Mouse (Mus musculus) lung, embryonic 15.5 days (tissue): ENCODE results near the gene St6gal1. TPM values are rescaled to one million over a fixed set of nuclear protein-coding genes. Genes with fewer than 3 reads are reported as not detected.

Experiments used
- ATAC-seq: fragments of 200-750 bp; cut with Nextera tagmentation; 2 replicates; pipeline ENCODE4 v1.8.0; 2017; ENCODE audit warnings: moderate number of reproducible peaks, borderline replicate concordance; ENCODE audit not compliant: low FRiP score, low TSS enrichment; ENCODE audit errors: extremely low read depth
- H3K27ac ChIP-seq: fragments of 300-500 bp; sonication (generic); 2 replicates; pipeline ENCODE4 v1.5.1; 2015; ENCODE audit warnings: moderate library complexity, mild to moderate bottlenecking, inconsistent platforms
- H3K27me3 ChIP-seq: fragments of 300-500 bp; sonication (generic); 2 replicates; pipeline ENCODE4 v1.6.1; 2015; ENCODE audit warnings: inconsistent platforms
- H3K36me3 ChIP-seq: fragments of 300-500 bp; sonication (generic); 2 replicates; pipeline ENCODE4 v1.6.1; 2015; ENCODE audit warnings: inconsistent platforms
- H3K4me1 ChIP-seq: fragments of 300-500 bp; sonication (generic); 2 replicates; pipeline ENCODE4 v1.6.1; 2015; ENCODE audit warnings: inconsistent platforms
- H3K4me2 ChIP-seq: fragments of 300-500 bp; sonication (generic); 2 replicates; pipeline ENCODE4 v1.6.1; 2015; ENCODE audit warnings: inconsistent platforms, mild to moderate bottlenecking, moderate library complexity
- H3K4me3 ChIP-seq: fragments of 300-500 bp; sonication (generic); 2 replicates; pipeline ENCODE4 v1.5.1; 2015; ENCODE audit warnings: mild to moderate bottlenecking, inconsistent platforms
- H3K9ac ChIP-seq: fragments of 300-500 bp; sonication (generic); 2 replicates; pipeline ENCODE4 v1.6.1; 2015; ENCODE audit warnings: inconsistent platforms
- H3K9me3 ChIP-seq: fragments of 300-500 bp; sonication (generic); 2 replicates; pipeline ENCODE4 v1.6.1; 2016; ENCODE audit warnings: inconsistent platforms
- WGBS: fragments of 180-500 bp; shearing (Covaris S2); methylation state at CpG from one replicate; pipeline ENCODE4 v1.1.7; 2015; 5-methylcytosine and 5-hydroxymethylcytosine counted together
- polyA plus RNA-seq: library from polyadenylated mRNA; unstranded; fragments of >200 nt; fragmentation: Nextera tagmentation; extraction: Ambion mirVana; gene quantifications from 2 replicates; pipeline ENCODE4 v1.2.1, GENCODE M21; 2015

Gene St6gal1
- polyA plus RNA-seq, 1 experiment from 2014 or later: 52.7 TPM

DNA sequence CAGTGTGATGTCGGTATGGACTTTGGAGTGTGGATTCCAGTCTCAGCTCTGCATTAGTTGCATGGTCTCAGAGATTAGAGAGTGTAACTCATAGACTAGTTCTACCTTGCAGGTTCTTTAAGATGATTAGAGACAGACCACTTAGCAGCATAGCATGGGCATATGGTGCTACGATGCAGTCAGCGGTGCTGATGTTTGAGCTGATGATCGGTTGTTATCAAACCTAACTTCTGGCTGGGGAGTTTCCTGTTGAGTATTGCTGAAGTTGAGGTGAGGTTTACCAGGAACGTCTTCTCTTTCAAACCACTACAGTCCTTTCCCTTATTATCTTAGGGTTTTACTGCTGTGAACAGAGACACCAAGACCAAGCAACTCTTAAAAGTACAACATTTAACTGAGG lies 57.7 kb downstream of the St6gal1 start:
- Histone ChIP-seq H3K4me3 (no peak overlapping the region), H3K9me3 (no peaks in the 10 kb centered on the region), H3K4me1 (peaks cover 27% of the 10 kb centered on the region), H3K27ac (no peak overlapping the region), H3K27me3 (no peaks in the 10 kb centered on the region), H3K9ac (no peak overlapping the region), H3K36me3 (no peaks in the 10 kb centered on the region), H3K4me2 (no peak overlapping the region)
- ATAC-seq: no peak
- WGBS: 91% methylated on average over 5 of the region's 5 CpGs

DNA sequence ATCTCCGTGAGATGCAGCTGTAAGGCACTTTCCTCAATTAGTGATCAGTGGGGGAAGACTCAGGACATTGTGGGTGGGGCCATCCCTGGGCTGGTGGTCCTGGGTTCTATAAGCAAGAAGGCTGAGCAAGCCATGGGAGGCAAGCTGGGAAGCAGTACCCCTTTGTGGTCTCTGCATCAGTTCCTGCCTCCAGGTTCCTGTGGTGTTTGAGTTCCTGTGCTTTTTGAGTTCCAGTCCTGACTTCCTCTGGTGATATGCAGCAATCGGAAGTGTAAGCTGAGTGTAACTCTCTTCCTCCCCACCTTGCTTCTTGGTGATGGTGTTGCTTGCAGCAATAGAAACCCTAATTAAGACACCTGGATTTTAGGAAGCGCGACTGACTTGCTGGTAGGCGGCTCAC lies 58.4 kb downstream of the St6gal1 start:
- H3K36me3 ChIP-seq: no peaks in the 10 kb centered on the region
- no peak overlapping the region for H3K4me3 ChIP-seq
- H3K27ac ChIP-seq: no peak overlapping the region
- 82% methylated on average over 5 of the region's 5 CpGs for WGBS
- H3K9ac ChIP-seq: no peak overlapping the region
- peaks cover 27% of the 10 kb centered on the region for H3K4me1 ChIP-seq
- no peaks in the 10 kb centered on the region for H3K27me3 ChIP-seq
- H3K9me3 ChIP-seq: no peaks in the 10 kb centered on the region
- no peak for ATAC-seq
- H3K4me2 ChIP-seq: no peak overlapping the region

DNA sequence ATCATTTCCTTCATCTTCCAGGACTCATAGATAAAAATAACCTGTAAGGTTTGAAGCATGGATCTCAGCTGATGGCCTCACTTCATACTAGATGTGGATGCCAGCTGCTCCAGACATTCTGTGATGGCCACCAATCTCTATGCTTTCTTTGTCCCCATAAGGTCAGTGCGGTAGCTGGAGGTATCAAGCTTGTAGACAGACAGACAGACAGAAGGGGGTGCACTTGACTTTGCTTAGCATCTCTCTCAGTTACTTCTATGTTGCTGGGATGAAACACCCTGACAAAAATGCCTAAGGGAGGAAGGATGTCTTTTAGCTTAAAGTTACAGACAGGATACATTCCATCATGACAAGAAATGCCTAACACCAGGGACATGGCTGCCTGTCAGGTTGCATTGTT lies 59.1 kb downstream of the St6gal1 start:
- WGBS: 90% methylated on average over 1 of the region's 1 CpGs
- H3K9ac ChIP-seq: no peak overlapping the region
- H3K27ac ChIP-seq: no peak overlapping the region
- H3K27me3 ChIP-seq: no peaks in the 10 kb centered on the region
- H3K4me3 ChIP-seq: no peak overlapping the region
- H3K36me3 ChIP-seq: no peaks in the 10 kb centered on the region
- peaks cover 27% of the 10 kb centered on the region for H3K4me1 ChIP-seq
- ATAC-seq: no peak
- no peak overlapping the region for H3K4me2 ChIP-seq
- H3K9me3 ChIP-seq: no peaks in the 10 kb centered on the region

DNA sequence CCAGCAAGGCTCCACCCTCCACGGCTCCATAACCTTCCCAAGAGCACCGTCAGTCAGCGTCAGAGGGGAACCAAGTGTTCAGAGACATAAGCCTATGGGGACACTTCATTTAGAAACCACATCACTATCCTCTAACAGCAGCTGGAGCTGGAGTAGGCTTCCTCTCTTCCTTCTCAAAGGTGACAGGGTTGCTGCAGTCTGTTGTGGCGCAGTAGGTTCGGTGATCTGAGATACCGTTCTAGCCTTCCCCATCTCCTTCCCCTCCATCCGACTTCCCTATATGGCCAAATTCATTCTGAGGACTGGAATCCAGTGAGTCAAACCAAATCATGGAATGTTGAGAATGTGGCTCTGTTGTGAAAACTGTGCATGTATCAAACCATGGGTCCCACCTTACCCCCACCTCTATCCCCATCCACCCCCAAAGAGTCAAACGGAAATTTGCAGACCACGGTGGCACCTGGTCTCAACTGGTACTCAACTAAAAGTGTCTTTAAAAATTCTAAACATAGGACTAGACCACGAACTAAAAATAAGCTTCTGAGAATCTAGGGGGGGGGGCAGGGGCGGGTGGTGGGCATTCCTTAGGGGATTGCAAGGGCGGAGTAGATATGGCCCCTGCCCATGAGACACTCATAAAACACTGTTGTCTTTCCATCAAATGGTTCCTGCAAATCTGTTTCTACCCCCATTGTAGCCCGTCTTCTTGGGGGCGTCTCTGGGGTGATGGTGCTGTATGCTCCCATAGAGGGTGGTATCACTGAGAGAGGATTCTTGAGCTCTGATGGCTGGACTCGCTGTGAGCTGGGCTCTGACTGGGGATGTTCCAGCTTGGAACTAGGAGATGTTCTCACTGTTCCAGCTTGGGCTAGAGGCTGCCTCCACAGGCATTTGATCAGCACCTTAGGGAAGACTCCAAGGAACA lies 60.2 kb downstream of the St6gal1 start:
- Histone ChIP-seq H3K27me3 (no peaks in the 10 kb centered on the region), H3K9me3 (no peaks in the 10 kb centered on the region), H3K4me1 (peaks cover 25% of the 10 kb centered on the region), H3K27ac (no peak overlapping the region), H3K36me3 (no peaks in the 10 kb centered on the region), H3K4me2 (no peak overlapping the region), H3K4me3 (no peak overlapping the region), H3K9ac (no peak overlapping the region)
- WGBS: 69% methylated on average over 15 of the region's 15 CpGs
- no peak for ATAC-seq

DNA sequence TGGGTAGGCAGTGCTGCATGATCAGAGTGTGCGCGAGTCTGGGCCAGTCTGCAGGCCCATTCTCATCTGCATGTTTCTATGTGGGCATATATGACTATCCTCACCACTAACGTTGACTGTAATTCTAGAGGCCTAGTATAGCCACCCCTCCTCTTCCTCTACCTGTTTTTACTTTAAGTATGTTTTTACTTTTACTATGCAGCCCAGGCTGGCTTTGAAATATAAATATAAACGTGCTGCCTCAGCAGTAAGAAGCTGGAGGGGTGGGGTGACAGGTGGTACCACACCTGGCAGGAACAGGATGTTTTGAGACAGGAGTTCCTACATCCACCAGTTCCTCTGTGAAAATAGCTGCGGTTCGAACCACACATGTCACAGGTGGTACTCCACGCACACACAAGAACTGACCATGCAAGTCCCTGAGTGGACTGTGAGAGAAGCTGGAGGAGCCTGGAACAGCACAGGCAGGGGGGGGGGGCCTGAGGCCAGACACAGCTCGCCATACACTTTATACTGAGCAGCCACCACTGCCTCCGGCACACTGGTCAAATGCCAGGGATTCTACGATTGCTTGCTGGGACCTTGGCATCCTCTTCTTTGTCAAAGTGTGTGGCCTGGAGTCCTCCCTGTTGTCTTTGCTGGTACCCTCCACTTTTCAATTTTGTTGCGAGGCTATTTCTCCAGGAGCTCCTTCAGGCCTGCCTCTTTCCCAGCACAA lies 62.0 kb downstream of the St6gal1 start:
- Histone ChIP-seq H3K4me2 (no peak overlapping the region), H3K27ac (no peak overlapping the region), H3K9me3 (no peaks in the 10 kb centered on the region), H3K4me3 (no peak overlapping the region), H3K36me3 (no peaks in the 10 kb centered on the region), H3K27me3 (no peaks in the 10 kb centered on the region), H3K4me1 (peaks cover 15% of the 10 kb centered on the region; the same call in 1 of the 2 replicates), H3K9ac (no peak overlapping the region)
- no peak for ATAC-seq
- WGBS: 79% methylated on average over 11 of the region's 11 CpGs

DNA sequence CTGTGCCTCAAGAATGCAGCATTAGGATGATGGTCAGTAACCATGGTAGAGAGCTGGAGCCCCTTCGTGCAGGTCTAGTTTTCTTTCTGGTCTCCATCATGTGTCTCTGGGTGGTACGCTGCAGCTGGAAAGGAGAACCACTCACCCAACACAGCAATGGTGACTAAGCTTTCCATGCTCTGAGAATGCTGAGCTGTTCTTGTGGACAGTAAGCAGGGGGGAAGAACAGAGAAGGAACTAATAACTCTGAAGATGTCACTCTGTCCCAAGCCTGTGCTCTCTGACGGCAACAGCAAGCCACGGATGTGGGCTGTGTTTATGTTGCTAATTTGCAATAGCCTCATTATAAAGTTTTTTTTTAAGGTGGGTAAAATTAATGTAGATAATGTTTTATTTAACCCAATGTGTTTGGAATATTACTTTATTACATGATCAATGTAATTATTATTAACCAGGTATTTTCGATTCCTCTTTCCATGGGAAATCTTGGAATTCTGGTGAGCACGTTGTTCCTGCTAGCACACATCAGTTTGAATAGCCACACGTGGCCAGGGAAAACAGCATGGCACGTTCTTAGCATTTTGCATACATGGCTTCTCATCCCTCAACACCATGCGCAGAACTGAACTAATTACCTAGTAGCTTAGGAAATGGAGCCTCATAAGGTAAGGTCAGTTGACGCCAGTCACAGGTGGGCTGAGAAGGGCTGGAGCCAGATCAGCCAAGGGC lies 62.9 kb downstream of the St6gal1 start:
- H3K4me3 ChIP-seq: no peak overlapping the region
- H3K27ac ChIP-seq: no peak overlapping the region
- peaks cover 25% of the 10 kb centered on the region for H3K4me1 ChIP-seq
- WGBS: 90% methylated on average over 10 of the region's 10 CpGs
- H3K9ac ChIP-seq: no peak overlapping the region
- H3K36me3 ChIP-seq: no peaks in the 10 kb centered on the region
- H3K4me2 ChIP-seq: no peak overlapping the region
- no peak for ATAC-seq
- H3K9me3 ChIP-seq: no peaks in the 10 kb centered on the region
- H3K27me3 ChIP-seq: no peaks in the 10 kb centered on the region

DNA sequence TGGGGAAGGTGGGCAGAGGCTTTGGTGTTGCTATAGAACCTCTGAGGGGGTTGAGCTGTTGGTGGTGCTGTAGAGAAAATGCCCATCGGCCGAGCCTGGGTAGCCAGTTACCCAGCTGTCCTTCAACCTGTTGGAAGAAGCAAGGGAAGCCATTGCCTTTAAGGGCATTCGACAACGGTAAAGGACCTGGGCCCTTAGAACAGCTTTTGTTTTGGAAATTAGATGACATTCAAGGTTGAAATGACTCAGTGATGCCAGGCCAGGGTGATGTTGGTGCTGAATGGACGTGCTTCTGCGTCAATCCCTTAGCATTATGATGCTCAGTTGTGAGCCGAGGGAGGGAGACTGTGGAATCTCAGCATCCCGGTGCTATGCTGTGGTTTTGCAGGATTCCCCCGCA lies 63.6 kb downstream of the St6gal1 start:
- peaks cover 31% of the 10 kb centered on the region for H3K4me1 ChIP-seq
- no peak for ATAC-seq
- 93% methylated on average over 9 of the region's 9 CpGs for WGBS

DNA sequence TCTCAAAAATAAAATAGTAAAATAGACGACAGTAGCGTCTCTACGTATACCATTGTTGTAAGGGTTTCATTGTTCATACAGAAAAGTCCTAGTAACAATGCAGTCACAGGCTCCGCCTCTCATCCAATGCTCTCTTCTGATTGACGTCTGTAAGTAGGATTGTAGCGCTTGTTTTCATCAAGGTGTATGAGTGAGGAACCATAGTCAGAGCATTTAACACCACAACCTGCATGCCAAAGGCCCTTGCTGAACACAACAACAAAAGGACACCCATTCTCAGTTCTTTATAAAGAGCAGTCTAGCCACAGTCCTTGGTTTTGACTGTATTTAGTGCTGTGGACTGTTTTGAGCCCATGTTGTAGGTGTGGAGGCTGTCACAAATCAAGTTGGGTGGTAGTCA lies 64.9 kb downstream of the St6gal1 start:
- Histone ChIP-seq H3K9me3 (no peaks in the 10 kb centered on the region), H3K4me3 (no peak overlapping the region), H3K4me2 (no peak overlapping the region), H3K4me1 (peaks cover 36% of the 10 kb centered on the region), H3K36me3 (no peaks in the 10 kb centered on the region), H3K27me3 (no peaks in the 10 kb centered on the region), H3K27ac (no peak overlapping the region), H3K9ac (no peak overlapping the region)
- WGBS: 92% methylated on average over 6 of the region's 6 CpGs
- ATAC-seq: no peak

More for the DNA sequence above, 63.6 kb downstream of the St6gal1 start:
- Histone ChIP-seq H3K9me3 (no peaks in the 10 kb centered on the region), H3K4me2 (no peak overlapping the region), H3K36me3 (no peaks in the 10 kb centered on the region), H3K27me3 (no peaks in the 10 kb centered on the region), H3K27ac (no peak overlapping the region), H3K9ac (no peak overlapping the region), H3K4me3 (no peak overlapping the region)

DNA sequence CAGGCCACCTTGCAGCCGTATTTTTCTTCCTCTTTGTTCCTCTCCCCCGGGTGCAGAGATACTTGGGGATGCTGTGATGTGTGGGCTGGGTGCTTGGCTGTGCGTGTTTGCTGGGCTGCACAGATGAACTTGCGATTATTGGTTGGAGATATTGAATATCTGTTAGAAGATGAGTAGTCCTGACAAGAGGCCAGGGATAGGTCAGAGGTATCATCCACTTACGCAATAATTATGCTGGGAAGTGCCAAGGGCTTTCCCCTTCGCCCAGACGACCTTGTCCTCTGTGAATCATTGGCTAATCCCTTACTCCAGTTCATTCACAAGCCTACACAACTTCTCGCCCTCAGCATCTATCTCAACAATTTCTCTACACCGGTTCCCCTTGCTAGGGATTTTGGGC lies 65.6 kb downstream of the St6gal1 start:
- Histone ChIP-seq H3K27me3 (no peaks in the 10 kb centered on the region), H3K4me1 (peaks cover 39% of the 10 kb centered on the region), H3K36me3 (no peaks in the 10 kb centered on the region), H3K27ac (no peak overlapping the region), H3K9me3 (no peaks in the 10 kb centered on the region), H3K4me3 (no peak overlapping the region), H3K9ac (no peak overlapping the region), H3K4me2 (no peak overlapping the region)
- 87% methylated on average over 9 of the region's 9 CpGs for WGBS
- no peak for ATAC-seq

DNA sequence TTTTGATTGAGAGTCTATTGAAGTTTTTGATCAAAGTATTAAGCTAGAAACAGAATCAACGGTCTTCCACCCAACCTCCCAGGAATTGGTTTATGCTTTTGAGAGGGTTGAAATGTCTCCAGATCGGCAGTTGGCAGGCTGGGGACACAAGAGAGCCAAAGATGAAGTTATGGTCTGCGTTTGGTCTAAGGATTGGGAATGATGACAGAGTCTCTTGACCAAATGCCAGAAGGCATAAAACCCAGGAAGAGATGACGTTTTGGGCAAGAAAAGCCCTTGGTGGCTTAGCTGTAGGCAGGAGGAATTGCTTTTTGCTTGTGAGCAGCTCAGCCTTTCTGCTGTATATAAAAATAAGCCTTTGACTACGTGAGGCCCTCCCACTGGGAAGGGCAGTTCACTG lies 67.0 kb downstream of the St6gal1 start:
- peaks cover 42% of the 10 kb centered on the region for H3K4me1 ChIP-seq
- ATAC-seq: peak; percentile 28; the same call in 1 of the 2 replicates
- peak overlapping the region; percentile 18 for H3K27ac ChIP-seq
- no peak overlapping the region for H3K4me2 ChIP-seq
- H3K36me3 ChIP-seq: no peaks in the 10 kb centered on the region
- no peak overlapping the region for H3K4me3 ChIP-seq
- 38% methylated on average over 5 of the region's 5 CpGs for WGBS
- H3K27me3 ChIP-seq: no peaks in the 10 kb centered on the region
- no peaks in the 10 kb centered on the region for H3K9me3 ChIP-seq
- no peak overlapping the region for H3K9ac ChIP-seq

DNA sequence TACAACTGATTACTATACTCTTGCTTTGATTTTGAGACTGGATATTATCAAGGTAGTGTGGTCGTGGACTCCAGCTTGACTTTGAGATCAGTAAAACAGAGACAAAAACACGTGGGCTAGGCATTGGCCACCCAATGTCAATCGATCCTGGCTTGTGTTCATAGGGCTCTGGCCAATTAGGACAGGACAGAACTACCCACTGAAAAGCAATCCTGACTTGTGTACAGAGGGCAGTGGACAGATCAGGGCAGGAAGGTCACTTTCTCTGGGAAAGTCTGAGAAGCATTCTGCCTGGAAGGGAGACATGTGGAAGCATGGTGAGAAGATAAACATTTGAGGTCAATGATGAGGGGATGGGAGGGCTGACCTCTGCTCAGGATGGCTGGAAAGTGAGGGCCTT lies 69.7 kb downstream of the St6gal1 start:
- H3K27ac ChIP-seq: no peak overlapping the region
- H3K36me3 ChIP-seq: no peaks in the 10 kb centered on the region
- peaks cover 42% of the 10 kb centered on the region for H3K4me1 ChIP-seq
- no peaks in the 10 kb centered on the region for H3K9me3 ChIP-seq
- 63% methylated on average over 3 of the region's 3 CpGs for WGBS
- H3K4me2 ChIP-seq: no peak overlapping the region
- no peaks in the 10 kb centered on the region for H3K27me3 ChIP-seq
- H3K9ac ChIP-seq: no peak overlapping the region
- no peak for ATAC-seq
- H3K4me3 ChIP-seq: no peak overlapping the region

DNA sequence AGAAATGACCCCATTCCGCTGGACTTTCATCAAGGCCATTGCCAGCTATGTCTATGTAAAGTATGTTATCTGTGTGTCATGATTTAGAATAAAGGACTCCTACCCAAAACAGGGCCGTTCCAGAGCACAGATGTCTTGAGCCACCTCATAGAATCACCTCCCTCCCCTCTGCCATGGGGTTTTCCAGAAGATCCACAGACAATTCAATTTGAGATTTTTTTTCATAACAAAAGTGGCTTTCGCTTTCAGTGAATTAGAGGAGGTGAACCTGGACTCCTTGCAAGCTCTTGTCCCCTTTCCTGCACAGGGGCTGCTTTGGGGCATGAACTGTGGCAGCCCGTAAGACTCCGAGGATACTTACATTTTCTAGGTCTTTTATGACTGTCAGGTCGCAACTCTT lies 70.2 kb downstream of the St6gal1 start:
- no peaks in the 10 kb centered on the region for H3K36me3 ChIP-seq
- 75% methylated on average over 6 of the region's 6 CpGs for WGBS
- no peaks in the 10 kb centered on the region for H3K9me3 ChIP-seq
- H3K27me3 ChIP-seq: no peaks in the 10 kb centered on the region
- H3K9ac ChIP-seq: no peak overlapping the region
- H3K4me3 ChIP-seq: no peak overlapping the region
- no peak for ATAC-seq
- peaks cover 47% of the 10 kb centered on the region for H3K4me1 ChIP-seq
- no peak overlapping the region for H3K4me2 ChIP-seq
- H3K27ac ChIP-seq: peak overlapping the region; percentile 72; the same call in 1 of the 2 replicates
